Mouse (Mus musculus) ES-E14 (cell line): ENCODE measurements around the gene 1810030O07Rik. TPM values are rescaled to one million over a fixed set of nuclear protein-coding genes. Genes with fewer than 3 reads are reported as not detected.
A peak's percentile ranks its signal among the peaks of the same experiment; 100 is the strongest.
"Not testable (repeated sequence)": the region's sequence is repeated elsewhere in the genome, so short reads cannot be mapped to it uniquely, and the experiment has no call there.

Experiments used
- DNase-seq: peaks from one replicate; pipeline ENCODE4 v3.0.0-alpha.2; 2013; ENCODE audit warnings: low read depth, low spot score
- H3K27ac ChIP-seq: 2 replicates; pipeline ENCODE4 v1.5.1; 2012; ENCODE audit warnings: low read depth, mild to moderate bottlenecking, low read length, moderate library complexity, mixed read lengths; ENCODE audit not compliant: poor library complexity, insufficient read depth, severe bottlenecking
- H3K36me3 ChIP-seq: 2 replicates; pipeline ENCODE4 v1.6.1; 2012; ENCODE audit warnings: mild to moderate bottlenecking, low read length, moderate library complexity, mixed read lengths; ENCODE audit not compliant: control insufficient read depth, poor library complexity, insufficient read depth, severe bottlenecking
- H3K4me1 ChIP-seq, 2 experiments: fragments of 150-350 bp in 1 of 2; sonication (generic) in 1 of 2; 2 replicates each; pipeline ENCODE4 v1.6.1; 2012; ENCODE audit warnings: low read length in 2 of 2, mild to moderate bottlenecking in 1 of 2, mixed read lengths in 1 of 2; ENCODE audit not compliant: control insufficient read depth in 2 of 2, insufficient read depth in 2 of 2, poor library complexity in 1 of 2
- H3K4me3 ChIP-seq, 2 experiments: fragments of 150-350 bp in 1 of 2; sonication (generic) in 1 of 2; 2 replicates each; pipeline ENCODE4 v1.5.1; 2012; ENCODE audit warnings: low read length in 2 of 2, low read depth in 1 of 2, mild to moderate bottlenecking in 1 of 2, mixed read lengths in 1 of 2; ENCODE audit not compliant: insufficient read depth in 1 of 2, poor library complexity in 1 of 2, severe bottlenecking in 1 of 2
- H3K9ac ChIP-seq: 2 replicates; pipeline ENCODE4 v1.6.1; 2012; ENCODE audit warnings: low read depth, mild to moderate bottlenecking, low read length, mixed read lengths; ENCODE audit not compliant: poor library complexity, insufficient read depth, severe bottlenecking
- H3K9me3 ChIP-seq: fragments of 150-350 bp; sonication (generic); 2 replicates; pipeline ENCODE4 v1.6.1; 2012; ENCODE audit warnings: low read depth, mild to moderate bottlenecking, low read length; ENCODE audit not compliant: control insufficient read depth, insufficient read depth
- CHD2 ChIP-seq: IDR thresholded peaks from 2 replicates; pipeline ENCODE4 v1.6.1; 2014; ENCODE audit warnings: mild to moderate bottlenecking, low read depth, low read length, inconsistent platforms
- HCFC1 ChIP-seq: IDR thresholded peaks from 2 replicates; pipeline ENCODE4 v1.6.1; 2012; ENCODE audit warnings: low read length, inconsistent platforms, borderline replicate concordance; ENCODE audit not compliant: insufficient read depth
- MAFK ChIP-seq: IDR thresholded peaks from 2 replicates; pipeline ENCODE4 v1.6.1; 2014; ENCODE audit warnings: mild to moderate bottlenecking, low read depth, low read length, inconsistent platforms; ENCODE audit not compliant: insufficient read depth
- ZC3H11A ChIP-seq: IDR thresholded peaks from 2 replicates; pipeline ENCODE4 v1.6.1; 2012; ENCODE audit warnings: low read depth, mild to moderate bottlenecking, inconsistent platforms, low read length, borderline replicate concordance
- ZNF384 ChIP-seq: IDR thresholded peaks from 2 replicates; pipeline ENCODE4 v1.6.1; 2012; ENCODE audit warnings: low read depth, low read length, inconsistent platforms
- in situ Hi-C, 2 experiments: fragments of 600-800 bp; cut with MboI; formaldehyde crosslinking; loops; one replicate each; pipeline ENCODE4 v1.15.1; 2025; ENCODE audit warnings: low sequenced_read_pairs in 2 of 2, inconsistent platforms in 1 of 2; ENCODE audit not compliant: unreplicated experiment in 2 of 2
- total RNA-seq: library from RNA; depleted of rRNA; stranded (reverse); fragments of 300-350 nt; gene quantifications from 2 replicates; pipeline ENCODE4 v1.2.3, GENCODE M21; 2012

Gene 1810030O07Rik
- total RNA-seq, 1 experiment = 24.0 TPM

- TF ChIP-seq ZC3H11A = no peak
- TF ChIP-seq CHD2 = no peak
- no peak for TF ChIP-seq ZNF384
- TF ChIP-seq MAFK = no peak
- no peak for TF ChIP-seq HCFC1
- no peak overlapping the region for H3K27ac ChIP-seq
- no peak overlapping the region for H3K4me3 ChIP-seq
- no peak overlapping the region for H3K9ac ChIP-seq
- DNase-seq = no peak
- no peaks in the 10 kb centered on the region for H3K9me3 ChIP-seq
- H3K36me3 ChIP-seq = no peaks in the 10 kb centered on the region
- in situ Hi-C loops = no loop called here
- no peaks in the 10 kb centered on the region for H3K4me1 ChIP-seq
Observed at GRCm38 (mm10) chrX:12645531-12646304, 27.8 kb downstream of the 1810030O07Rik start.

GRCm38 (mm10) chrX:12644976-12645375, 28.5 kb downstream of the 1810030O07Rik start:
- Histone ChIP-seq H3K36me3 (no peaks in the 10 kb centered on the region), H3K9me3 (no peaks in the 10 kb centered on the region), H3K27ac (no peak overlapping the region), H3K9ac (no peak overlapping the region), H3K4me1 (no peaks in the 10 kb centered on the region), H3K4me3 (no peak overlapping the region)
- TF ChIP-seq CHD2 = no peak
- TF ChIP-seq ZNF384 = no peak
- no peak for TF ChIP-seq ZC3H11A
- TF ChIP-seq HCFC1 = no peak
- no peak for TF ChIP-seq MAFK
- DNase-seq = no peak
- in situ Hi-C loops = no loop called here

GRCm38 (mm10) chrX:12625131-12625530, 48.3 kb downstream of the 1810030O07Rik start:
- no peak for DNase-seq
- in situ Hi-C loops = no loop called here
- Histone ChIP-seq H3K9me3 (no peaks in the 10 kb centered on the region), H3K9ac (no peak overlapping the region), H3K36me3 (no peaks in the 10 kb centered on the region), H3K4me1 (0 out of 4 replicates have a peak, but pooled peaks cover 0 to 2% of the 10 kb centered on the region in 2 experiments), H3K4me3 (no peak overlapping the region), H3K27ac (no peak overlapping the region; the same call in 1 of the 2 replicates)
- TF ChIP-seq ZC3H11A (no peak), HCFC1 (no peak), MAFK (no peak), ZNF384 (no peak), CHD2 (no peak)

GRCm38 (mm10) chrX:12612360-12612759, 61.1 kb downstream of the 1810030O07Rik start:
- not testable (repeated sequence) for H3K4me1 ChIP-seq, DNase-seq, H3K4me3 ChIP-seq, H3K27ac ChIP-seq, H3K9ac ChIP-seq, H3K9me3 ChIP-seq
- in situ Hi-C loops = loop anchor here in 1 of 2 experiments (25.0 kb wide), 1 partner anchor 100 kb away; no protein-coding TSS in a partner anchor
- peaks cover 15% of the 10 kb centered on the region for H3K36me3 ChIP-seq

DNA sequence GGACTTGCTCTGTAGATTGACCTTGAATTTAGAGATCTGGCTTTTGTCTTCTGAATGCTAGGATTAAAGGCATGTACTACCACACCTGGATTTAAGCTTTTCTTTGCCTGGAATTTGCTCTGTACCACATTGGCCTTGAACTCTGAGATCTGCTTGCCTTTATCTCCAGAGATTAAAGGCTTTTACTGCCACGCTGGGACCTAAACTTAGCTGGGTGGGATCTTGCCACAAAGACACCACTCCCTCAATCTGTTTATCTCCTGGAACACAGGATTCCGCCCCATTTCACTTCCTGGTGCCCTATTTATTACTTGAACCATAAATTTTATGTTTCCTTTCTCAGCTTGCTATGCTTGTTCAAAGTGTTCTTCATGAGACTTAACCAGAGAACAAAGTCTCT, 62.3 kb downstream of the 1810030O07Rik start:
- Histone ChIP-seq H3K9ac (no peak overlapping the region), H3K9me3 (no peaks in the 10 kb centered on the region), H3K4me3 (no peak overlapping the region), H3K36me3 (peaks cover 15% of the 10 kb centered on the region), H3K27ac (peak overlapping the region; percentile 22; the same call in 1 of the 2 replicates), H3K4me1 (no peaks in the 10 kb centered on the region)
- no peak for DNase-seq
- no peak for TF ChIP-seq HCFC1
- TF ChIP-seq ZC3H11A = no peak
- no peak for TF ChIP-seq ZNF384
- in situ Hi-C loops = loop anchor here in 1 of 2 experiments (25.0 kb wide), 1 partner anchor 99 kb away; no protein-coding TSS in a partner anchor

DNA sequence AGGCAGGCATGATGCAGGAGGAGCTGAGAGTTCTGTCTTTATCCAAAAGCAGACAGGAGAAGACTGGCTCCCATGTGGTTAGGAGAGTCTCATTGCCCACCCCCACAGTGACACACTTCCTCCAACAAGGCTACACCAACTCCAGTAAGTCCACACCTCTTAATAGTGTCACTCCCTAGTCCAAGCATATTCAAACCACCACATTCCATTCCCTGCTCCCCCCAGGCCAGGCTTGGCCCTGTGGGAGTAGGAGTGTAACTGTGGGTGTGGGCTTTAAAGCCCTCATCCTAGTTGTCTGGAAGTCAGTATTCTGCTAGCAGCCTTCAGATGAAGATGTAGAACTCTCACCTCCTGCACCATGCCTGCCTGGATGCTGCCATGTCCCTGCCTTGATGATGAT, 62.9 kb downstream of the 1810030O07Rik start:
- H3K4me3 ChIP-seq, H3K9ac ChIP-seq, H3K9me3 ChIP-seq, H3K4me1 ChIP-seq, DNase-seq: not testable (repeated sequence)
- peaks cover 15% of the 10 kb centered on the region for H3K36me3 ChIP-seq
- in situ Hi-C loops = loop anchor here in 1 of 2 experiments (25.0 kb wide), 1 partner anchor 98 kb away; no protein-coding TSS in a partner anchor
- peak overlapping the region; percentile 22; the same call in 1 of the 2 replicates for H3K27ac ChIP-seq
